Mouse (Mus musculus): ENCODE results near the gene Tcl1b1.
"Not testable (repeated sequence)": the region's sequence is repeated elsewhere in the genome, so short reads cannot be mapped to it uniquely, and the experiment has no call there.

The Tcl1b1 gene

GRCm38 (mm10) chr12:105199684-105200497 is 40.4 kb downstream of the Tcl1b1 start:
- not testable (repeated sequence) for DNase-seq (ENCODE audit: low read depth, low spot score)

- DNase-seq (ENCODE audit: low read depth, low spot score): not testable (repeated sequence)
These were observed 42.2 kb downstream of the Tcl1b1 start, which contains the start of gene Tcl1b4 for GRCm38 (mm10) chr12:105201657-105202056. Tcl1b4 (plus strand) TSS chr12:105201957.

- no peak for DNase-seq (ENCODE audit: low read depth, low spot score)
These were observed 47.6 kb downstream of the Tcl1b1 start for GRCm38 (mm10) chr12:105207071-105207470.

GRCm38 (mm10) chr12:105208441-105208840 is 49.0 kb downstream of the Tcl1b1 start:
- DNase-seq (ENCODE audit: low read depth, low spot score): no peak

- no peak for DNase-seq (ENCODE audit: low read depth, low spot score)
These were observed 49.7 kb downstream of the Tcl1b1 start for GRCm38 (mm10) chr12:105209231-105209630.
